Mouse (Mus musculus) neural tube, postnatal 0 days (tissue): ENCODE results near the gene Gm11060. TPM values are rescaled to one million over a fixed set of nuclear protein-coding genes. Genes with fewer than 3 reads are reported as not detected.

Source experiments
- polyA plus RNA-seq: library from polyadenylated mRNA; unstranded; fragments of >200 nt; fragmentation: Nextera tagmentation; extraction: Ambion mirVana; gene quantifications from 2 replicates; pipeline ENCODE4 v1.2.1, GENCODE M21; 2015

Gene Gm11060
- not detected in 2 replicates for polyA plus RNA-seq

DNA sequence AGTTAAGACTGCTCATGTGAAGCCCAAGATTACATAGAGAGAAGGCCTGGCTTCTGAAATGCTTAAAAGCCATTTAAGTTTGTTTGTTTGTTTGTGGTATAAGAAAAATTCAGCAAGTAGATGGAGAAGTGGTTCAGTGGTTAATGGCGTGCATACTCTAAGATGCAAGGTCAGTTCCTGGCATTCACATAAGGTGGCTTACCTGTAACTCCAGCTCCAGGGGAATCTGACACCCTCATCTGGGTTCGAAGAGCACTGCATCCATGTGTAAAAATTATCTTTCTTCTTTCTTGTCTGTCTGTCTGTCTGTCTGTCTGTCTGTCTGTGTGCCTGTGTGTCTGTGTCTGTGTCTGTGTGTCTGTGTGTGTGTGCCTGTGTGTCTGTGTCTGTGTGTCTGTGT, at the start of gene Gm11060:
TSS of gene Gm11060 (plus strand) at position 301 of the 400 bp plus-strand sequence.

DNA sequence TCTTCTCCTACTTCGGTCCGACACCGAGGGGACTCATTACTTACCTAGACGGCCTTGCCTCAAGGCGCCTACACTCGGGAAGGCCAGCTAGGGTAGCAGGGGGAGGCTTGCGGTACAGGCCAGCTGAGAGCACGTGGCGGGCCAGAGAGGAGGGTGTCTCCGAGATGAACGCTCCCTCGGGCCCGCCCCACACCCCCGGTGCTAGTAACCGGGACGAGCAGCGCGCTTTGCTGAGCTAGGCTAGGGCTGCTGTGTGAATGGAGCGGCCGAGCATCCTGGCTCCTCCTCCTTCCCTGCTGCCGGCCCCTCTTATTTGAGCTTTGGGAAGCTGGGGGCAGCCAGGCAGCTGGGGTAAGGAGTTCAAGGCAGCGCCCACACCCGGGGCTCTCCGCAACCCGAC, 34.5 kb downstream of the Gm11060 start, which contains the start of gene Wt1:
TSS of gene Wt1 (plus strand) at position 251 of the 400 bp plus-strand sequence.

Other genes with a start within 250 kb of the Gm11060 start
- gene Prrg4, start 242.1 kb upstream of the Gm11060 start, polyA plus RNA-seq = 1.6 and 2.0 TPM in 2 replicates
- 5.5 and 7.4 TPM in 2 replicates for gene Ccdc73, start 224.2 kb upstream of the Gm11060 start, polyA plus RNA-seq
- 181 and 200 TPM in 2 replicates for gene Eif3m, start 74.9 kb upstream of the Gm11060 start, polyA plus RNA-seq
- gene Wt1, start 34.5 kb downstream of the Gm11060 start, polyA plus RNA-seq = 0.85 and 1.2 TPM in 2 replicates
- gene Them7, start 132.3 kb downstream of the Gm11060 start, polyA plus RNA-seq = 0.23 TPM in 1 of 2 replicates, not detected in the other